Mouse (Mus musculus) spleen, adult 2 months (tissue): ENCODE data around the gene Srp72. TPM values are rescaled to one million over a fixed set of nuclear protein-coding genes. Genes with fewer than 3 reads are reported as not detected.
"Not testable (repeated sequence)": the region's sequence is repeated elsewhere in the genome, so short reads cannot be mapped to it uniquely, and the experiment has no call there.

Experiments used
- DNase-seq, 2 experiments: peaks; one replicate each; pipeline versions ENCODE4 v3.0.0 to v3.0.0-alpha.2; 2012 to 2021; ENCODE audit warnings: low spot score in 2 of 2, low read depth in 1 of 2
- H3K27ac ChIP-seq: fragments of 200-500 bp; 2 replicates; pipeline ENCODE4 v1.5.1; 2012; ENCODE audit warnings: low read length, inconsistent platforms; ENCODE audit not compliant: insufficient read depth
- H3K27me3 ChIP-seq: fragments of 200-500 bp; 2 replicates; pipeline ENCODE4 v1.6.1; 2012; ENCODE audit warnings: mild to moderate bottlenecking, moderate library complexity, low read length, inconsistent platforms; ENCODE audit not compliant: control insufficient read depth, insufficient read depth
- H3K36me3 ChIP-seq: fragments of 200-500 bp; 2 replicates; pipeline ENCODE4 v1.6.1; 2012; ENCODE audit warnings: mild to moderate bottlenecking, low read length, inconsistent platforms; ENCODE audit not compliant: control insufficient read depth, insufficient read depth
- H3K4me1 ChIP-seq: fragments of 200-500 bp; 2 replicates; pipeline ENCODE4 v1.6.1; 2011; ENCODE audit warnings: inconsistent platforms; ENCODE audit not compliant: control insufficient read depth, insufficient read depth, insufficient read length
- H3K4me3 ChIP-seq: fragments of 200-500 bp; 2 replicates; pipeline ENCODE4 v1.5.1; 2011; ENCODE audit warnings: mild to moderate bottlenecking, inconsistent platforms; ENCODE audit not compliant: insufficient read depth, insufficient read length; ENCODE audit errors: extremely low read depth
- CTCF ChIP-seq: fragments of 200-500 bp; IDR thresholded peaks from 2 replicates; pipeline ENCODE4 v1.5.1; 2011; ENCODE audit warnings: mild to moderate bottlenecking, inconsistent platforms; ENCODE audit not compliant: insufficient read depth, insufficient read length, insufficient replicate concordance; ENCODE audit errors: extremely low read depth
- POLR2A ChIP-seq: fragments of 200-500 bp; IDR thresholded peaks from 2 replicates; pipeline ENCODE4 v1.6.1; 2011; ENCODE audit warnings: low read depth, low read length, inconsistent platforms
- WGBS: fragments of 180-500 bp; shearing (Covaris S2); methylation state at CpG from one replicate; pipeline ENCODE4 v1.1.7; 2018; 5-methylcytosine and 5-hydroxymethylcytosine counted together
- polyA plus RNA-seq: library from polyadenylated mRNA; depleted of rRNA; stranded (reverse); fragments of >200 nt; gene quantifications from 2 replicates; pipeline ENCODE4 v1.2.3, GENCODE M21; 2012

Srp72 gene
- polyA plus RNA-seq, 1 experiment: 12.6 TPM

GRCm38 (mm10) chr5:77011082-77011481 lies 36.6 kb downstream of the Srp72 start:
- 56% methylated on average over 3 of the region's 3 CpGs for WGBS
- TF ChIP-seq CTCF: no peak
- no peak for TF ChIP-seq POLR2A
- Histone ChIP-seq H3K4me3 (no peak overlapping the region), H3K36me3 (no peaks in the 10 kb centered on the region), H3K27ac (no peak overlapping the region), H3K27me3 (0 out of 2 replicates have a peak, but pooled peaks cover 2% of the 10 kb centered on the region), H3K4me1 (0 out of 2 replicates have a peak, but pooled peaks cover under 1% of the 10 kb centered on the region)
- no peak for DNase-seq

GRCm38 (mm10) chr5:77013171-77013570 lies 38.7 kb downstream of the Srp72 start:
- 45% methylated on average over 3 of the region's 3 CpGs for WGBS
- DNase-seq: peak in 1 of 2 experiments; percentile 9
- 0 out of 2 replicates have a peak, but pooled peaks cover 2% of the 10 kb centered on the region for H3K27me3 ChIP-seq
- H3K4me3 ChIP-seq: no peak overlapping the region
- TF ChIP-seq CTCF: no peak
- no peak for TF ChIP-seq POLR2A
- no peaks in the 10 kb centered on the region for H3K36me3 ChIP-seq
- no peak overlapping the region for H3K27ac ChIP-seq
- H3K4me1 ChIP-seq: 0 out of 2 replicates have a peak, but pooled peaks cover 4% of the 10 kb centered on the region

- H3K4me1 ChIP-seq: 0 out of 2 replicates have a peak, but pooled peaks cover 4% of the 10 kb centered on the region
- WGBS: 13% methylated on average over 57 of the region's 57 CpGs
- peak; percentile 19 to 62 for DNase-seq
- peak within 1 kb of the TSS; percentile 49 for H3K4me3 ChIP-seq
- no peak within 1 kb of the TSS for H3K27ac ChIP-seq
- H3K27me3 ChIP-seq: 0 out of 2 replicates have a peak, but pooled peaks cover 2% of the 10 kb centered on the region
- TF ChIP-seq POLR2A (no peak), CTCF (no peak)
- no peaks in the 10 kb centered on the region for H3K36me3 ChIP-seq
Observed at GRCm38 (mm10) chr5:77015544-77016482, 41.3 kb downstream of the Srp72 start, which contains the start of gene Thegl. Thegl (plus strand) TSS chr5:77016023.

- no peaks in the 10 kb centered on the region for H3K4me1 ChIP-seq
- no peak for DNase-seq
- TF ChIP-seq POLR2A (no peak), CTCF (no peak)
- no peaks in the 10 kb centered on the region for H3K27me3 ChIP-seq
- no peak overlapping the region for H3K4me3 ChIP-seq
- H3K36me3 ChIP-seq: no peaks in the 10 kb centered on the region
- WGBS: 77% methylated on average over 3 of the region's 3 CpGs
- no peak overlapping the region for H3K27ac ChIP-seq
Observed at GRCm38 (mm10) chr5:77028034-77028433, 53.6 kb downstream of the Srp72 start.

- Histone ChIP-seq H3K27ac (no peak overlapping the region), H3K36me3 (no peaks in the 10 kb centered on the region), H3K4me1 (no peaks in the 10 kb centered on the region), H3K4me3 (no peak overlapping the region), H3K27me3 (no peaks in the 10 kb centered on the region)
- DNase-seq: peak; percentile 4 to 30
- TF ChIP-seq POLR2A (no peak), CTCF (peak; percentile 43; the same call in 1 of the 2 replicates)
- 76% methylated on average over 5 of the region's 5 CpGs for WGBS
Observed at GRCm38 (mm10) chr5:77029735-77030134, 55.3 kb downstream of the Srp72 start.

- H3K4me1 ChIP-seq, DNase-seq, H3K27me3 ChIP-seq, H3K4me3 ChIP-seq, H3K36me3 ChIP-seq, H3K27ac ChIP-seq: not testable (repeated sequence)
Observed at GRCm38 (mm10) chr5:77035101-77035500, 60.6 kb downstream of the Srp72 start.

GRCm38 (mm10) chr5:77038451-77038850 lies 64.0 kb downstream of the Srp72 start:
- Histone ChIP-seq H3K27ac (no peak overlapping the region), H3K36me3 (no peaks in the 10 kb centered on the region), H3K4me1 (no peaks in the 10 kb centered on the region), H3K27me3 (no peaks in the 10 kb centered on the region), H3K4me3 (no peak overlapping the region)
- TF ChIP-seq POLR2A: no peak
- no peak for TF ChIP-seq CTCF
- DNase-seq: no peak
- WGBS: 88% methylated on average over 10 of the region's 10 CpGs
